Mouse (Mus musculus): ENCODE measurements at regions not wholly inside any gene's neighbourhood (a gene's known extent, or its start where the extent isn't known, plus 50 kb on each side); places are given as distances from the start of the nearest gene placed in this dataset.

GRCm38 (mm10) chr14:46612584-46612983 lies 147.8 kb upstream of the Cdkn3 start:
- TF ChIP-seq GATA1 (IDR thresholded peaks at IDR 0.05; ENCODE audit: borderline replicate concordance, low read length) (no peak), FLI1 (IDR thresholded peaks at IDR 0.05; ENCODE audit: low read length) (no peak)
